ENCODE assay signal across 21 mouse cellular contexts in genomic region chr1:135128986-135129385, GRCm38 (mm10). TPM values are rescaled to one million over a fixed set of nuclear protein-coding genes. Genes with fewer than 3 reads are reported as not detected.
DNase-seq lines count a peak whose midpoint lies in the region; ATAC-seq and TF ChIP-seq lines count a peak whose summit lies in the region.
"Had no signal": no experiment of that assay in that cellular context is flagged by ENCODE, and none has a peak within 500 bp of the region (broad histone marks: within the 10 kb centered on the region; RNA-seq: fewer than 3 reads in every experiment).

No protein-coding gene starts in this region.

- no peak overlapping the region for H3K9ac ChIP-seq in kidney, postnatal 0 days (ENCODE audit: low read depth, low read length)
- no peak overlapping the region for H3K9ac ChIP-seq in neural tube, embryonic 15.5 days (replicated peaks)
- H3K9ac ChIP-seq: heart, embryonic 12.5 days; intestine, embryonic 15.5 days; neural tube, embryonic 12.5 days had no signal

- peak; percentile 40 for TF ChIP-seq POLR2A in embryonic fibroblast, embryonic 13.5 days (IDR thresholded peaks at IDR 0.05; ENCODE audit: low read depth, low read length)

- no peak overlapping the region for H3K4me3 ChIP-seq in kidney, postnatal 0 days (replicated peaks; ENCODE audit: low read depth, low read length)
- peak overlapping the region; percentile 52 for H3K4me3 ChIP-seq in E14TG2a.4 (replicated peaks; ENCODE audit: low read length)
- H3K4me3 ChIP-seq in embryonic fibroblast, embryonic 13.5 days (ENCODE audit: insufficient read depth, low read length) = no peak overlapping the region
- H3K4me3 ChIP-seq in neural tube, embryonic 15.5 days (replicated peaks) = no peak overlapping the region
- H3K4me3 ChIP-seq: heart, embryonic 12.5 days; intestine, embryonic 15.5 days; neural tube, embryonic 12.5 days had no signal

- TF ChIP-seq CTCF in kidney, postnatal 0 days (IDR thresholded peaks at IDR 0.05; ENCODE audit: low read depth) = no peak
- TF ChIP-seq CTCF in E14TG2a.4 (conservative IDR thresholded peaks at IDR 0.05; ENCODE audit: low read length) = no peak
- no peak for TF ChIP-seq CTCF in embryonic fibroblast, embryonic 13.5 days (IDR thresholded peaks at IDR 0.05; ENCODE audit: borderline replicate concordance, insufficient read depth, low read length)

- H3K4me2 ChIP-seq in kidney, postnatal 0 days (ENCODE audit: low read length) = no peak overlapping the region
- no peak overlapping the region for H3K4me2 ChIP-seq in neural tube, embryonic 15.5 days
- H3K4me2 ChIP-seq: heart, embryonic 12.5 days; intestine, embryonic 15.5 days; neural tube, embryonic 12.5 days had no signal

- no peak overlapping the region for H3K27ac ChIP-seq in kidney, postnatal 0 days
- peak overlapping the region; percentile 12 for H3K27ac ChIP-seq in embryonic fibroblast, embryonic 13.5 days (ENCODE audit: insufficient read depth, low read length)
- H3K27ac ChIP-seq in neural tube, embryonic 15.5 days (replicated peaks) = no peak overlapping the region
- H3K27ac ChIP-seq: intestine, embryonic 15.5 days; neural tube, embryonic 12.5 days had no signal

- no peaks in the 10 kb centered on the region for H3K9me3 ChIP-seq in kidney, postnatal 0 days (replicated peaks; ENCODE audit: low read length)
- H3K9me3 ChIP-seq in E14TG2a.4 (ENCODE audit: low read length) = no peaks in the 10 kb centered on the region
- no peaks in the 10 kb centered on the region for H3K9me3 ChIP-seq in neural tube, embryonic 15.5 days (replicated peaks)
- H3K9me3 ChIP-seq: heart, embryonic 12.5 days; intestine, embryonic 15.5 days; neural tube, embryonic 12.5 days had no signal

- no peak for ATAC-seq in kidney, postnatal 0 days (replicated peaks; ENCODE audit: low FRiP score, low read depth)
- no peak for ATAC-seq in inflammation-experienced regulatory T-cells, adult 6 months
- ATAC-seq in neural tube, embryonic 15.5 days (ENCODE audit: low FRiP score) = no peak
- ATAC-seq: Patski had no signal

- no peaks in the 10 kb centered on the region for H3K36me3 ChIP-seq in kidney, postnatal 0 days (ENCODE audit: insufficient read depth, low read length)
- H3K36me3 ChIP-seq in E14TG2a.4 (ENCODE audit: insufficient read depth, low read length) = peaks cover 15% of the 10 kb centered on the region
- no peaks in the 10 kb centered on the region for H3K36me3 ChIP-seq in neural tube, embryonic 15.5 days
- H3K36me3 ChIP-seq: heart, embryonic 12.5 days; intestine, embryonic 15.5 days; neural tube, embryonic 12.5 days had no signal

- 28% methylated on average over 9 of the region's 9 CpGs for WGBS in kidney, postnatal 0 days
- 30% methylated on average over 9 of the region's 9 CpGs for WGBS in neural tube, embryonic 15.5 days

- DNase-seq in kidney, postnatal 0 days (ENCODE audit: low spot score) = peak; percentile 54
- DNase-seq in kidney, adult 8-10 months = no peak
- peak; percentile 82 for DNase-seq in testis, postnatal 14 days (ENCODE audit: low spot score)
- no peak for DNase-seq in MN1 (ENCODE audit: low spot score)
- DNase-seq: adrenal gland, postnatal 36 days; cerebellum, postnatal 10 days; gastrocnemius, postnatal 14 days; liver; lung, adult 18-20 months; lung, postnatal 36 days; midbrain, embryonic 14.5 days; spleen, adult 18-20 months had no signal

- no peaks in the 10 kb centered on the region for H3K27me3 ChIP-seq in kidney, postnatal 0 days (ENCODE audit: insufficient read depth, low read length)
- H3K27me3 ChIP-seq in E14TG2a.4 (ENCODE audit: insufficient read depth, low read length) = peaks cover 18% of the 10 kb centered on the region
- H3K27me3 ChIP-seq in neural tube, embryonic 15.5 days (replicated peaks) = peaks cover 8% of the 10 kb centered on the region; the same call in 1 of the 2 replicates
- H3K27me3 ChIP-seq: CH12.LX, Patski had no signal

- peaks cover 19% of the 10 kb centered on the region; the same call in 1 of the 2 replicates for H3K4me1 ChIP-seq in kidney, postnatal 0 days (replicated peaks; ENCODE audit: insufficient read depth, low read length)
- peaks cover 73% of the 10 kb centered on the region for H3K4me1 ChIP-seq in E14TG2a.4 (replicated peaks; ENCODE audit: low read depth, low read length)
- peaks cover 2% of the 10 kb centered on the region; the same call in 1 of the 2 replicates for H3K4me1 ChIP-seq in embryonic fibroblast, embryonic 13.5 days (ENCODE audit: control insufficient read depth, insufficient read depth, low read length)
- 0 out of 2 replicates have a peak, but pooled peaks cover 13% of the 10 kb centered on the region for H3K4me1 ChIP-seq in neural tube, embryonic 15.5 days

RNA-seq across cellular contexts. Expression of gene Ptpn7, which starts 3.5 kb away (rescaled TPM):
- 0.38 and 0.42 TPM in 2 replicates for polyA plus RNA-seq in kidney, postnatal 0 days (2015; fragmentation: Nextera tagmentation; extraction: Ambion mirVana)
- 0.79 and 0.85 TPM in 2 replicates for polyA plus RNA-seq in embryonic fibroblast, embryonic 13.5 days (2011; ENCODE audit: insufficient read length, low read depth, missing spikeins)
- polyA plus RNA-seq in inflammation-experienced regulatory T-cells, adult 6 months (2017; shearing (Covaris generic)) = 100 to 1,000 TPM; 161 to 188 (median 171) TPM
- 0.36 and 15.5 TPM in 2 replicates for polyA plus RNA-seq in neural tube, embryonic 15.5 days (2015; fragmentation: Nextera tagmentation; extraction: Ambion mirVana)

RNA-seq across cellular contexts. Expression of gene Arl8a, which starts 17.6 kb away (rescaled TPM):
- 47.4 and 49.3 TPM in 2 replicates for polyA plus RNA-seq in kidney, postnatal 0 days (2015; fragmentation: Nextera tagmentation; extraction: Ambion mirVana)
- 115 and 141 TPM in 2 replicates for polyA plus RNA-seq in embryonic fibroblast, embryonic 13.5 days (2011; ENCODE audit: insufficient read length, low read depth, missing spikeins)
- 10 to 100 TPM; 10.6 to 19.4 (median 14.2) TPM for polyA plus RNA-seq in inflammation-experienced regulatory T-cells, adult 6 months (2017; shearing (Covaris generic))
- 314 and 353 TPM in 2 replicates for polyA plus RNA-seq in neural tube, embryonic 15.5 days (2015; fragmentation: Nextera tagmentation; extraction: Ambion mirVana)

RNA-seq across cellular contexts. Expression of gene Lgr6, which starts 23.9 kb away (rescaled TPM):
- 0.83 and 0.88 TPM in 2 replicates for polyA plus RNA-seq in kidney, postnatal 0 days (2015; fragmentation: Nextera tagmentation; extraction: Ambion mirVana)
- 2.3 TPM in 2 replicates for polyA plus RNA-seq in embryonic fibroblast, embryonic 13.5 days (2011; ENCODE audit: insufficient read length, low read depth, missing spikeins)
- polyA plus RNA-seq in inflammation-experienced regulatory T-cells, adult 6 months (2017; shearing (Covaris generic)) = under 1 TPM in 2 of 3 experiments, not detected in 1; 0.05 to 0.28 TPM
- polyA plus RNA-seq in neural tube, embryonic 15.5 days (2015; fragmentation: Nextera tagmentation; extraction: Ambion mirVana) = 1.6 TPM in 2 replicates

RNA-seq across cellular contexts. Expression of gene Gpr37l1, which starts 38.5 kb away (rescaled TPM):
- not detected in 2 replicates for polyA plus RNA-seq in kidney, postnatal 0 days (2015; fragmentation: Nextera tagmentation; extraction: Ambion mirVana)
- polyA plus RNA-seq in embryonic fibroblast, embryonic 13.5 days (2011; ENCODE audit: insufficient read length, low read depth, missing spikeins) = not detected in 2 replicates
- not detected for polyA plus RNA-seq in inflammation-experienced regulatory T-cells, adult 6 months (2017; shearing (Covaris generic))
- 1.4 and 1.7 TPM in 2 replicates for polyA plus RNA-seq in neural tube, embryonic 15.5 days (2015; fragmentation: Nextera tagmentation; extraction: Ambion mirVana)
- polyA plus RNA-seq: heart, embryonic 12.5 days had no signal

Comparison
In these comparisons a context has a peak if more than half of its experiments do, and no peak if none do; other contexts are left out.
1. DNase-seq: peak in kidney, postnatal 0 days (single experiment) and testis, postnatal 14 days (single experiment); none in kidney, adult 8-10 months (0 of 2) and MN1 (single experiment).